Mouse (Mus musculus) right cerebral cortex, postnatal 10 days (tissue): ENCODE results near the gene Olfr1000.
"Not testable (repeated sequence)": the region's sequence is repeated elsewhere in the genome, so short reads cannot be mapped to it uniquely, and the experiment has no call there.

Source experiments
- DNase-seq, 2 experiments: peaks; one replicate each; pipeline ENCODE4 v3.0.0; 2021; ENCODE audit warnings: low spot score in 2 of 2

Olfr1000 gene

GRCm38 (mm10) chr2:85611803-85612202 lies at the start of gene Olfr1000:
Gene Olfr1000 (minus strand): TSS chr2:85611903.
- DNase-seq, result no peak

GRCm38 (mm10) chr2:85650604-85651003 lies 38.9 kb upstream of the Olfr1000 start, which contains the start of gene Olfr1002:
Gene Olfr1002 (minus strand): TSS chr2:85650704.
- no peak for DNase-seq

- not testable (repeated sequence) for DNase-seq
These were observed 23.1 kb downstream of the Olfr1000 start, which contains the start of gene Olfr998 for GRCm38 (mm10) chr2:85588648-85589047. Gene Olfr998 (plus strand): TSS chr2:85588948.

GRCm38 (mm10) chr2:85578915-85579314 lies 32.8 kb downstream of the Olfr1000 start, which contains the start of gene Olfr996:
Gene Olfr996 (plus strand): TSS chr2:85579215.
- DNase-seq, result no peak

- DNase-seq, result peak; percentile 68
These were observed 50.5 kb downstream of the Olfr1000 start for GRCm38 (mm10) chr2:85561187-85561586.

GRCm38 (mm10) chr2:85560226-85560625 lies 51.5 kb downstream of the Olfr1000 start:
- DNase-seq, result peak; percentile 21 to 24
